Mouse (Mus musculus) erythroblast, embryonic 14.5 days (primary cell): ENCODE measurements around the gene Nup210l.

Experiments
- GATA1 ChIP-seq: IDR thresholded peaks from 2 replicates; pipeline ENCODE4 v1.6.1; 2012; ENCODE audit warnings: low read length, inconsistent platforms, mixed read lengths
- TAL1 ChIP-seq: IDR thresholded peaks from 3 replicates; pipeline ENCODE4 v1.6.1; 2012; ENCODE audit warnings: low read length, inconsistent platforms, mixed read lengths

- TF ChIP-seq GATA1: no peak
- TF ChIP-seq TAL1: no peak
These were observed 30.6 kb downstream of the Nup210l start for GRCm38 (mm10) chr3:90134483-90134882.
